Mouse (Mus musculus): ENCODE results near the gene Rnf7. TPM values are rescaled to one million over a fixed set of nuclear protein-coding genes. Genes with fewer than 3 reads are reported as not detected.

Rnf7 gene
- polyA plus RNA-seq, 1 experiment: 65.7 TPM

DNA sequence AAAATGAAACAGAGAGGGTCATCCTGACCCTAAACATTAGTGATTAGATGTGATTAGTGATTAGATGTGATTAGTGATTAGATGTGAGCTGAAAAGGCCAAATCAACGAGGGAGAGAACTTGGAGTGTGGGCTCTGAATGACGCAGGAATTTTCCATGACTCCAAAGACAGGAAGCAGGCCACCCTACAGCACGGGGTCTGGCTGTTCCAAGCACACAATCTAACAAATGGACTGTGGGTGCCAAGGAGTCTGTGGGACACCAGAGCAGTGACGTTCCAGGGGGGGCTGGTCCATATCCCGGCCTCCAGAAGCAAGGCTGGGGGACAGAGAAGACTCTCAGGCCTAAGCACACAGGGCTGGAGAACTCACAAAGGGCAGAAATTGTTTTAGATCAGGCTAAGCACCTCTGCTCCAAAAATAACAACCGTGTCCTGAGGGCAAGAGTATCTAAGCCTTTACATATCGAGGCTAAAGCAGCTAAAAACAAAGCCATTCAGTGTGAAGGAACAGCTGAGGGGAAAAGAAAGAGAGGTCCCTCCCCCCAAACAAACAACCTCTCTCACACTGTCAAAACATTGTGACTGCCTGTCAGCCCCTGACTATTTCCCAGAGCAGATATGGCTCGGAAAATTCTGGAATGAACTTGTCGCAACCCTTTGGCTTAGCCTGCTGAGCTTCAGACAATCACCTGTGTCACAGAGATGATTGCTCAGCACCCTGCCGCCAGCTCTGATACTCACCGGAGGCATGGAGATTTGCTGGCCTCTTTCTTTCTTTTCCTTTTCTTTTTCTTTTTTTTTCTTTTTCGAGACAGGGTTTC is 27.4 kb downstream of the Rnf7 start:
- WGBS: 67% methylated on average over 12 of the region's 12 CpGs
- Histone ChIP-seq H3K36me3 (ENCODE audit: control insufficient read depth, insufficient read depth, low read length) (no peaks in the 10 kb centered on the region), H3K27me3 (ENCODE audit: control insufficient read depth, insufficient read depth, low read length) (no peaks in the 10 kb centered on the region), H3K4me1 (ENCODE audit: control insufficient read depth, insufficient read depth, insufficient read length, low read length) (no peaks in the 10 kb centered on the region), H3K4me3 (ENCODE audit: low read depth, low read length) (no peak overlapping the region), H3K27ac (ENCODE audit: insufficient read depth, low read depth, low read length) (no peak overlapping the region)
- TF ChIP-seq CTCF (IDR thresholded peaks at IDR 0.05; ENCODE audit: extremely low read depth, insufficient read length, insufficient replicate concordance, low read depth, low read length): no peak
- TF ChIP-seq POLR2A (IDR thresholded peaks at IDR 0.05; ENCODE audit: low read depth, low read length): no peak

DNA sequence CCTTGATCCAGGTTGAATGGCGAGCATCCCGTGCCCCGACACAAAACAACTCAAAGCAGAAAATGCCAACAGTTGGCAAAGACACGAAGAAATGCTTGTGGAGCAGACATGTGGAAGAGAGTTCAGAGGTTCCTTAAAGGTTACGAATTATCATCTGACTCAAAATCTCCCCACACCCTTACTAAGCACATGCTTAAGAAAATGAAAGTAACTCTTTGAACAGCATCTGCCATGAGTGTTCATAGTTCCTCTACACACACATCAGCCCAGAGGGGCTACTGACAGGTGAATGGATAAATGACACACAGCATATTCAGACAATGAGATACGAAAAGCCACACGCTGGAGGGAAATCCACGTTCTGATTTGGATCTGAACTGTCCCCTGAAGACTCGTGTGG is 29.0 kb downstream of the Rnf7 start:
- 82% methylated on average over 9 of the region's 9 CpGs for WGBS
- no peak overlapping the region for H3K27ac ChIP-seq (ENCODE audit: insufficient read depth, low read depth, low read length)
- H3K36me3 ChIP-seq (ENCODE audit: control insufficient read depth, insufficient read depth, low read length): no peaks in the 10 kb centered on the region
- H3K4me1 ChIP-seq (ENCODE audit: control insufficient read depth, insufficient read depth, insufficient read length, low read length): no peaks in the 10 kb centered on the region
- TF ChIP-seq CTCF (IDR thresholded peaks at IDR 0.05; ENCODE audit: extremely low read depth, insufficient read length, insufficient replicate concordance, low read depth, low read length) (no peak), POLR2A (IDR thresholded peaks at IDR 0.05; ENCODE audit: low read depth, low read length) (no peak)
- H3K4me3 ChIP-seq (ENCODE audit: low read depth, low read length): no peak overlapping the region
- H3K27me3 ChIP-seq (ENCODE audit: control insufficient read depth, insufficient read depth, low read length): no peaks in the 10 kb centered on the region

DNA sequence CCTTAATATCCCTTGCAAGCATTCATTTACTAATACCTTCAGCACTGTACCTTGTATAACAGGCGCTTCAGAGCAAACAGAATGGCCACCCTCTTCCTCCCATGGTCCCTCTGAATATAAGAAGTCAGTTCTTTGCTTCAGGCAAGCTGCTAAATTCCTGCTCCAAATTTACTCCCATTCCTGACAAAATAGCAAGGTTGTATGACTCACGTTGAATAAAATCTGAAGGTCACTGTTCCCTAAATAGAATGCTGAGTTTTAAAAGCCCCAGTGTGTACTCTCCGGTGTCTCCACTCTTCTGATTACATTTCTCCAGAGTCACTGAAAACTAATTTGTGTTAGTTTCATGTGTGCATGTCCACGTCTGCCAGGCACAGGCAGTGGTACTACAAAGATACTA is 33.1 kb downstream of the Rnf7 start:
- Histone ChIP-seq H3K27me3 (ENCODE audit: control insufficient read depth, insufficient read depth, low read length) (no peaks in the 10 kb centered on the region), H3K27ac (ENCODE audit: insufficient read depth, low read depth, low read length) (no peak overlapping the region), H3K36me3 (ENCODE audit: control insufficient read depth, insufficient read depth, low read length) (no peaks in the 10 kb centered on the region), H3K4me3 (ENCODE audit: low read depth, low read length) (no peak overlapping the region), H3K4me1 (ENCODE audit: control insufficient read depth, insufficient read depth, insufficient read length, low read length) (0 out of 2 replicates have a peak, but pooled peaks cover 4% of the 10 kb centered on the region)
- 61% methylated on average over 4 of the region's 4 CpGs for WGBS
- TF ChIP-seq POLR2A (IDR thresholded peaks at IDR 0.05; ENCODE audit: low read depth, low read length): no peak
- no peak for TF ChIP-seq CTCF (IDR thresholded peaks at IDR 0.05; ENCODE audit: extremely low read depth, insufficient read length, insufficient replicate concordance, low read depth, low read length)

DNA sequence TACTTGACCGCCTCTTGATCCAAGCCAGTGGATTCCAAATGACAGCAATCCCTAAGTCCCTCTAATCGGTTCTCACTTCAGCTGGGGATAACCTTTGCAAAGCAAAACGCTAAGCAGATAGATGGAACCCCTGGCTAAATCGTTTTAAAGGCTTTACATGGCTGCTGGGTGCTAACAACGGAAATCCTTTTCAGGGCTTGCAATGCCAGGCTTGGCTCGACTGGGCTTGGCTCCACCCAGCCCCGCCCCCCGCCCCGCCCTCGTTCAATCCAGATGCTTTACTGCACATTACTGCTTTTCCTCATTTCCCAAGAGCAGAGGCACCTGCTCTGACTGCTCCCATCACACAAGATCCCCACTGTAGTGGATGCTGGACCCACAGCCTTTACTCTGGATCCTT is 36.4 kb downstream of the Rnf7 start:
- TF ChIP-seq CTCF (IDR thresholded peaks at IDR 0.05; ENCODE audit: extremely low read depth, insufficient read length, insufficient replicate concordance, low read depth, low read length) (no peak), POLR2A (IDR thresholded peaks at IDR 0.05; ENCODE audit: low read depth, low read length) (no peak)
- Histone ChIP-seq H3K36me3 (ENCODE audit: control insufficient read depth, insufficient read depth, low read length) (no peaks in the 10 kb centered on the region), H3K27ac (ENCODE audit: insufficient read depth, low read depth, low read length) (no peak overlapping the region), H3K27me3 (ENCODE audit: control insufficient read depth, insufficient read depth, low read length) (no peaks in the 10 kb centered on the region), H3K4me1 (ENCODE audit: control insufficient read depth, insufficient read depth, insufficient read length, low read length) (peaks cover 10% of the 10 kb centered on the region), H3K4me3 (ENCODE audit: low read depth, low read length) (no peak overlapping the region)
- 21% methylated on average over 10 of the region's 10 CpGs for WGBS

DNA sequence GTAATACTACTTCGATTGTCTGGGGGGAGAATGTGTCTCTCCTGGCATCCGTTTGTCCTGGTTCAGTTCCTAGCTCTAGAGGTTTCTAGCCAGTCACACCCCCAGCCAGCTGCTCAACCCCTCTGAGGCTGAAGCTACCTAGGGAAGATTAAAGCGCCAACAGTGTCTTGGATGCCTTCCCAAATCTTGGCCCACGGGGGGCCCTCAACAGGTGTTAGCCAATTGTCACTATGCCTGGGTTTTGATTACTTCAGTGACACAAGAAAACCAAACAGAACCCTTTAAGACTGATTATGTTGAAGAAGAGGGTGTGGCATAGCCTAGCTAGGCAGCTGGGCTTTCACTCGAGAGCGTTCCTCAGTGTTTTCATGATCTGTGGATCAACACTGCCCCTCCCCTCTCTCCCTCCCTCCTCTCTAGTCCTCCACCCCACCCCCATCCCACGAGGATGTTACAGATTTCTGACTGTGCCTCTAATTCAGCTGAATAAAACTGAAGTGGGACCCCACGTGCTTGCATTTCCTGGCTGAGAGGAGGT is 40.1 kb downstream of the Rnf7 start:
- TF ChIP-seq POLR2A (IDR thresholded peaks at IDR 0.05; ENCODE audit: low read depth, low read length) (no peak), CTCF (IDR thresholded peaks at IDR 0.05; ENCODE audit: extremely low read depth, insufficient read length, insufficient replicate concordance, low read depth, low read length) (no peak)
- H3K4me1 ChIP-seq (ENCODE audit: control insufficient read depth, insufficient read depth, insufficient read length, low read length): peaks cover 12% of the 10 kb centered on the region
- H3K27me3 ChIP-seq (ENCODE audit: control insufficient read depth, insufficient read depth, low read length): no peaks in the 10 kb centered on the region
- peak overlapping the region; percentile 17; the same call in 1 of the 2 replicates for H3K27ac ChIP-seq (ENCODE audit: insufficient read depth, low read depth, low read length)
- WGBS: 2% methylated on average over 8 of the region's 8 CpGs
- peak overlapping the region; percentile 65 for H3K4me3 ChIP-seq (ENCODE audit: low read depth, low read length)
- H3K36me3 ChIP-seq (ENCODE audit: control insufficient read depth, insufficient read depth, low read length): no peaks in the 10 kb centered on the region

DNA sequence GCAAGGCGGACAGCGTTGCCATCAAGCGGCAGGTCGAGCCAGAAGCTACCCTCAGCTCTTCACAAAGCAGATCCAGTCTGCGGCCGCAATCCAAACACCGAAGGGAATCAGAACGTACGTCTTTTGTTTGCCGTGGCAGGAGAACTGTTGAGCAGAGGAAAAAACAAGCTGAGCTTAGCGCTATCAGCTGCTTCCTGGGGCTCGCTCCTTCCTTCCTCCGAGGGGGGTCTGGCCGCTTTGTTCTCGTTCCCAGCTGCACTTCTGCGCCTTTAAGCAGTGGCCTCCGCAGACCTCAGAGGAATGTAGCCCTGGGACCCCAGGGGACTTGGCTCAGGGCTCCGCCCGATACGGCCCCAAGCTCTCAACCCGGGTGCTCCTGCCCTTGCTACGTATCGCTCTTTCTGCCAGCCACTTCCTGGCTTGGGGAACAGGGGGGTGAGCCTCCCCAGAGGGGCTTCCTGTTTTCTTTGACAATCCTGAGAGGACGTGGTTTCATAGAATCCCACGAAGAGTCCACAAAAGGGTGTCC is 40.6 kb downstream of the Rnf7 start:
- Histone ChIP-seq H3K4me3 (ENCODE audit: low read depth, low read length) (peak overlapping the region; percentile 65), H3K4me1 (ENCODE audit: control insufficient read depth, insufficient read depth, insufficient read length, low read length) (peaks cover 12% of the 10 kb centered on the region), H3K27ac (ENCODE audit: insufficient read depth, low read depth, low read length) (peak overlapping the region; percentile 17), H3K27me3 (ENCODE audit: control insufficient read depth, insufficient read depth, low read length) (no peaks in the 10 kb centered on the region), H3K36me3 (ENCODE audit: control insufficient read depth, insufficient read depth, low read length) (no peaks in the 10 kb centered on the region)
- TF ChIP-seq CTCF (IDR thresholded peaks at IDR 0.05; ENCODE audit: extremely low read depth, insufficient read length, insufficient replicate concordance, low read depth, low read length): no peak
- TF ChIP-seq POLR2A (IDR thresholded peaks at IDR 0.05; ENCODE audit: low read depth, low read length): no peak
- under 1% methylated on average over 25 of the region's 25 CpGs for WGBS
